Mouse (Mus musculus) left cerebral cortex, adult 9 months (tissue): ENCODE measurements around the gene Rab10.
A peak's percentile ranks its signal among the peaks of the same experiment; 100 is the strongest.
"Not testable (repeated sequence)": the region's sequence is repeated elsewhere in the genome, so short reads cannot be mapped to it uniquely, and the experiment has no call there.

Source experiments
- DNase-seq, 2 experiments: peaks; one replicate each; pipeline ENCODE4 v3.0.0; 2022; ENCODE audit warnings: low spot score in 2 of 2

The Rab10 gene

DNA sequence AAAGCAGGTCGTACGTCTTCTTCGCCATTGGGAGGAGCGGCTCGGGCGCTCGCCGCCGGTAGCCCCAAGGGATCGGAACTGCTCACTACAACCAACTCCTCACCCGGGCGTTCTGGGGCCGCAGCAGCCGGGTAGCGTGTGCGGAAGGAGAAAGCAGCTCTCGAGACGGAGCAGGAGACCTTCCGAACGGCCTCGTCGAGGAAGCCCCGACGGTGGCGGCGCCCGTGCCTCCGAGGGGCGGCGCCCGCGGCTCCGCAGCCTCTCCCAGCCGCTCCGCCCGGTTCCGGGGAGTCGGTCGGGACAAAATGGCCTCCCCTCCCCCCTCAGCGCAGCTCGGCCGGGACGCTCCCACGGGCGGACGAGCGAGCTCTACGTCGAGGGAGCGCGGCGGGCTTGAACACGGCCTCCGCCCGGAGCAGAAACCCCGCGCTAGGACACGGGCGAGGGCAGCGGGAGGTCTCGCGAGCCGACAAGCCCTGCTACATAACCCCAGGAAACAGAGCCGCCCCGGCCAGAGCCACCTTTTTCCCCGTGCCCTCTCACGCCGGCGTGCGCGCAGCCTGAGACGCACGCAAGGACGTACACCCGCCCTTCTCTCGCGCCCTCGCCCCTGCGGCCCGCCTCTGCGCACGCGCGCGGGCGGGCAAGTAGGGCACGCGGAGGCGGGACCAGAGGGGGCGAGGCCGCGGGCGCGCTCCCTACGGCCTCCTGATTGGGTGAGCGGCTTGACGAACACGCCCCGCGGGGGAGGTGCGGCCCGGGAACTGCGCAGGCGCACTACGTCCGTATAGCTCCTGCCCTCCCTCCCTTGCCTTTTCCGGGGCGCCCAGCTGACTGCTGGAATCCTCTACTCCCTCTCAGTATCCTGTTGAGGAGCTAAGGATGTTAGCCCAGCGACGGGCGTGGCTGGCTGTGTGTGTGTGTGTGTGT lies at the start of gene Rab10:
Gene Rab10, minus strand, starts transcription at position 579 of the 930 bp plus-strand sequence.
- peak; percentile 97 to 99 for DNase-seq

GRCm38 (mm10) chr12:3359302-3359701 lies 49.5 kb upstream of the Rab10 start:
- peak in 1 of 2 experiments; percentile 90 for DNase-seq

DNA sequence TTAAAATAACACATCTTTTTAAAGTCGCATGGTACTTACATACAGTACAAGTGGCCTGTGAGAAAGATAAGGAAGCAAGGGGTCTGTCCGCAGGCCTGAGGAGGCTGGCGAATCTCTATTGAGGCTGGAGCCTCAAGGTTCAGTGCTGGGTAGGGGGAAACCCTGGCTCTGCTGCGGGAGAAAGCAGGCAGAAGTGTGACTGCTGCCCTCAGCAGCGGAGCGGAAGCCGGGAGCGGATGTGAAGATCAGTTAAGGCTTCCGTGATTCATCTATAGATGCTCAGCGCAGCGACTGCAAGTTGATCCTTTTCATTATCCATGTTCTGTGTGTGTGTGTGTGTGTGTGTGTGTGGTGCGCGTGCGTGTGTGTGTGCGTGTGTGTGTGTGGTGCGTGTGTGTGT lies 47.1 kb upstream of the Rab10 start:
- no peak for DNase-seq

DNA sequence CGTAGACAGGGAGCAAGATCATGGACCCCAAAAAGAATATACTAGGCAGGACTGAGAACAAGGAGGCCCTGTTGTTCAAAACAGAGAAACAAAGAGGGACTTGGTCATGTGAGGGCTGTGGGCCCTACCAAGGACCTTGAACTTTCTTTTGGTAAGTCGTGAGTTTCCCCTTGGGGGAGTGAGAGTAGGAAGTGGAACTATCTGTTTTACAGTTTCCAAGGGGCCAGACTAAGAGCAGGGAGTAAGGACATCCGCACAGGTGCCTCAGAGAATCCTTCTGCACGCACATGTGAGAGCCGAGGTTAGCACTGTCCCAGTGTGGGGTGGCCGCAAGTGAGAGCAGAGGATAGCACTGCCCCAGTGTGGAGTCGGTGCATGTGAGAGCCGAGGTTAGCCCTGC lies 45.3 kb upstream of the Rab10 start:
- DNase-seq = no peak

- DNase-seq = no peak
Measured at GRCm38 (mm10) chr12:3352216-3352615, 42.4 kb upstream of the Rab10 start.

- no peak for DNase-seq
Measured at GRCm38 (mm10) chr12:3350136-3350535, 40.4 kb upstream of the Rab10 start.

DNA sequence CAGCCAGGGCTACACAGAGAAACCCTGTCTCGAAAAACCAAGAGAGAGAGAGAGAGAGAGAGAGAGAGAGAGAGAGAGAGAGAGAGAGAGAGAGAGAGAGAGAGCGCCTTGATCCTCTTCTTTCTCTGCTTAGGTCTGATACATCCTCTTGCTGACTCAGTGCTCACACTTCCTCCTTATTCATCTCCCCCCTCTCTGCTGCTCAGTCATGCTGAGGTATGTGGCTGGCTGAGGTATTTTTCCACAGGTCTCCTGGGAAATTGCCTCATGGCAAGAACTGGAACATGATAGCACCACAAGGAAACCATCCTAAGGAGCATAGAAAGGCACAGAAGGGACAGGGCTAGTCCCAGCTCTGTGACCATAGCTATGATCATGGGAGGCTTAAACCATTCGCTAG lies 39.6 kb upstream of the Rab10 start:
- no peak for DNase-seq

DNA sequence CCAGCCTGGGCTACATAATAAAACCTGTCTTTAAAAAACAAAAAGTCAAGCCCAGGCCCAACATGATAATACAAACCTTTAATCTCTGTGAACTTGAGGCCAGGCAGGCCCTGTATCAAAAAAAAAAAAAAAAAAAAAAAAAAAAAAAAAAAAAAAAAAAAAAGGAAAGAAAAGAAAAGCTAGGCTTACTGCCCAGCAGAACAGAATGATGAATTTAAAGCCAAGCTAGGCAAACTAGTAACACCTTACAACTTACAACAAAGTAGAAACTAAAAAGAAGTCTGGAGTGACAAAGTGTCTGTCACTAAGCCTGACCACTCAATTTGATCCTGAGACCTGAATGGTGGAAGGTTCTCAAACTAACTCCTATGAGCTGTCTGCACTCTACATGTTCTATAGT lies 37.9 kb upstream of the Rab10 start:
- DNase-seq = no peak

GRCm38 (mm10) chr12:3345038-3345437 lies 35.3 kb upstream of the Rab10 start:
- no peak for DNase-seq

DNA sequence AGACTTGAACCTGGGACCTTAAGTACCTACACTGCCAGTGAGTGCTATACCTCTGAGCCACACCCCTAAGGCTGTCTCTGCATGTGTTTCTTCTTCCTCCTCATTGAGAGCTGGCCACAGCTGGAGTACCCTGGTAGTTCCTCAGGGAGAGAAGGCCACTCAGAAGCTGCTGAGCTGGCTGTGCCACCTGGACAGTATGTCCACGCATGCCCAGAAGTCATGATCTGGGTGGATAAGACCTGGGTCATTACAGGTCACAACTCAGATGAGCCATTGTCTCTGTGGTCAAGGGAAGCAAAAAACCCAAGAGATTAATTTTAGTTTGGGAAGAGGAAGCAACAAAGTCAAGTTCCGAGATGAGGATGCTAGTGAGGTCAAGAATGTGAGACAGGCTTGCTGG lies 34.4 kb upstream of the Rab10 start:
- no peak for DNase-seq

- DNase-seq = no peak
Measured at GRCm38 (mm10) chr12:3338931-3339330, 29.2 kb upstream of the Rab10 start.

- no peak for DNase-seq
Measured at GRCm38 (mm10) chr12:3329677-3330076, 19.9 kb upstream of the Rab10 start.

DNA sequence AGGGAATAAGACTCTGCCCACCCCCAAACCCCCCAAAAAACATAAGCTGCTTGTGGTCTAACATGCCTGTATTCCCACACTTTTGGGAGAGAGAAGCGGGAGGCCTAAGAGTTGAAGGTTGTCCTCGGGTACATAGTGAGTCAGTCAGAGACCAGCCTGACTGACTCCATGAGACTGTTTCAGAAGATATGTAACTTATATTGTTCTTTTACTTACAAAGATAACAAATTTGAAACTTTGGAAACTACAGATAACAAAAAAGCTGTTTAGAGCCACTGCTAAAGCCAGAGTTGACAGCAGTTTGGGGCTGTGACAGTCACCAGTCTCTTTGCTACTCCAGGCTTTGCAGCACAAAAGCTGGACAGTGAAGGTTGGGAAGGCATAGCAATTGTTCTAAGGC lies 15.5 kb upstream of the Rab10 start:
- DNase-seq = no peak

DNA sequence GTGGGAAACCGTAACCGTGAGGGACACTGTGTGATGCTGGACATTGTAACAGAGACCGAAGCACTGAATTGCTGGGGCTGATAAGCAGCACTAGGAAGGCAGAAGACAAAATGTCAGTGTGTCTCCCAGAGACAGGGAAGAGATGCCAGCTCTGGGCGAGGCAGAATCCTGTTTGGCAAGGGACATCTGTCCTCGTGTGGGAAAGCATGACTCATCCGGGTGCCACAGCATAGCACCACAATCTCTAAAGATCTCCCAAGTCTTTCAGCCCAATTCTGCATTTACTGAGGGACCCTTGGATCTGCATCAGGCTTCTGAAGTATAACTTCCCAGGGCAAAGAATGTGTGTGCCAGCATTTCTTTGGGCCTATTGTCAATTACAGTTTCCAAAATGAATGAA lies 13.5 kb upstream of the Rab10 start:
- DNase-seq = peak in 1 of 2 experiments; percentile 71

DNA sequence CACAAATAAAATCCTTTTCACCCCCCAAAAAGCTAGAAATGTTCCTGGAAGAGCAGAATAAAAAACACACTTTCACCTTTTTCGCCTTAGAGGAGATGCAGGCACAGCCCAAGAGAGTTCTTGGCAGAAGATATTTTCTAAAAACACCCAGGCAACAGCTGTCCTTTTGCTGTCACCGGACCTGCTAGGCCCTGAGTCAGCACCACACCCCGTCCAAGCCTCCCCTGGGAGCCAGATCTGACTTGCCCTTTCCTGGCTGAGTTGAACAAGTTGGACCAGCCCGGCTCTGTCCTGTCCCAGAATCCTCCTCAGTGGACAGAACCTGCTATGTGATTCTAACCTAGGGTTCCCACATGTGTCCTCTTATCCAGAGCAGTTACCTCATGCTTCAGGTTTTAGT lies 9.6 kb upstream of the Rab10 start:
- no peak for DNase-seq

GRCm38 (mm10) chr12:3316937-3317336 lies 7.2 kb upstream of the Rab10 start:
- no peak for DNase-seq

GRCm38 (mm10) chr12:3316083-3316482 lies 6.3 kb upstream of the Rab10 start:
- no peak for DNase-seq

GRCm38 (mm10) chr12:3312886-3313285 lies 3.1 kb upstream of the Rab10 start:
- no peak for DNase-seq

DNA sequence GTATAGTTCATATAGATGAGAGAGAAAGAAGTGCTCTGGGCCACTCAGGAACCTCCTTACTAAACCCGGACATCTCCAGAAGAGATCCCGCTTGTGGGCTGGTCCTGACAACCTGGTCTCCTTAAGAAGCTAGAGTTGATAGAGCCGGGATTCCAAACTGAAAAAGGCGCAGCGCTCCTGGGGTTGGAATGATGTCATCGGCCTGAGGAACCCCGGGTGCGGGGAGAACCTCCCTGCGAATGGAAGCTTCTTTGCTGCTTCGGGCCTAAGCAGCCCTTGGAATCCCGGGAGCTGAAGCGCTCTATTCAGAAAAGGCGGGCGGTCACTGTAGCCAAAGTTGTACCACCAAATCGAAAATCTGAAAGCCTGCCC lies 538 bp upstream of the Rab10 start:
- no peak for DNase-seq

DNA sequence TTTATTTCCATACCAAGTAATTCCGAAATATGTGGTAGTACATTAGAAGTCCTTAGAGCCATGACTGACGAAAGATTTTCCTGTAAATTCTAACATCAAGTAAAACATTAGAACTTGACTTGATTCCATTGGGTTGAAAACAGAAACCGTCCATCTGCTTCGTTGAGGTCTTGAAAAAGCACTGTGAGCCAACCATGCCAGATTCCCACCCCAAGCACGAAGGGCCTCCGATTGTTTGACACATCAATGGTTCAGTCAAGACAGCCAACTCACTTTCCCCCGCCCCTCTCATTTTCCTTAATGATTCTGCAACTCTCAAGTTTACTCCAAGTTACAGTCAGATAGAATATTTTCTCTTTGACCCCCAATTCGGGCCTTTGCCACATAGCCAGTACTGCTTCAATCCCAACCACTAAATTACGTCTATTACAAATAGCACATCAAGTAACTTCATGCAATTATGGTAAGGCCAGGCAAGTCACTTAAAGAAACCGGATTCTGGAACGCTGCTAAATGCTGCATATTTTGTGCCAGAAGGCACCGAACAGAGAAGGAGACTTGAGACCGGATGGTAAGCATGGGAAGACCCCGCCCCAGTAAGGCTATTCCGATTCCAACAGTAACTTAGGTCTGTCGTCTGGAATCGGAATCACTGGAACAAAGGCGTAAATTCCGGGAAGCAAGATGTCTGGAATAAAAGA lies 1.1 kb downstream of the Rab10 start:
- no peak for DNase-seq

DNA sequence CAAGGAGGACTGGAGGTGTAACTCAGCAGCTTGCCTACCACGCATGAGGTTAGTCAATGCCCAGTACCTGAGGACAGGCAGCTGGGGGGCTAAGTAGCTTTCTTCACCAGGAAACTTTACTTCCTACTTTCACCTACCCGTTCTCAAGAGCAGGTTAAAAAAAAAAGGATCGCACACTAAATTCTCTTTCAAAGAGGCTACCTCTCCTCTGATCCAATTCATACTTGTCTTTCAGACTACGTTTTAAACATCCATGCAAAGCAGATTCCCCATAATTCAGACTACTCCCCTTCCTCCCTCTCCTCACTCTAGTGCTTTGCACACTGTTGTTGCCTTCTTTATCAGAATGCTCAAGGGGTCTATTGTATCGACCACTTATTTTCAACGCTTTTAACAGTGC lies 2.2 kb downstream of the Rab10 start:
- no peak for DNase-seq

GRCm38 (mm10) chr12:3305238-3305637 lies 4.5 kb downstream of the Rab10 start:
- no peak for DNase-seq

DNA sequence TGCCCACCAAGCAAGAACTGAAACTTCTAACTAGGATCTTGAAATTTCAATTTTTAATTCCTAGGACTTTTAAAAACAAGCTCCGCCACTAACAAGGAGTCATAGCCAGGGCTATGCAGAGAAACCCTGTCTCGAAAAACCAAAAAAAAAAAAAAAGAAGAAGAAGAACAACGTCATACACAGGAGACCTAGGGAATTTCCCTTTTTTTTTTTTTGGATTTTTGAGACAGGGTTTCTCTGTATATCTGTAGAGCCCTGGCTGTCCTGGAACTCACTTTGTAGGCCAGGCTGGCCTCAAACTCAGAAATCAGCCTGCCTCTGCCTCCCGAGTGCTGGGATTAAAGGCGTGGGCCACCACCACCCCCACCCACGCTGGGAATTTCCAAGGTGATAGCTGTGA lies 12.1 kb downstream of the Rab10 start:
- not testable (repeated sequence) for DNase-seq
